Mouse (Mus musculus) neural tube, embryonic 15.5 days (tissue): ENCODE data around the gene Rbp7. TPM values are rescaled to one million over a fixed set of nuclear protein-coding genes. Genes with fewer than 3 reads are reported as not detected.

Experiments used
- ATAC-seq: fragments of 200-750 bp; cut with Nextera tagmentation; 2 replicates; pipeline ENCODE4 v1.8.0; 2017; ENCODE audit warnings: mild to moderate bottlenecking, moderate TSS enrichment, moderate library complexity; ENCODE audit not compliant: low FRiP score
- H3K27ac ChIP-seq: fragments of 300-500 bp; sonication (generic); replicated peaks from 2 replicates; pipeline ENCODE4 v1.5.1; 2015; ENCODE audit warnings: mild to moderate bottlenecking, inconsistent platforms
- H3K27me3 ChIP-seq: fragments of 300-500 bp; sonication (generic); replicated peaks from 2 replicates; pipeline ENCODE4 v1.6.1; 2015; ENCODE audit warnings: inconsistent platforms
- H3K36me3 ChIP-seq: fragments of 300-500 bp; sonication (generic); 2 replicates; pipeline ENCODE4 v1.6.1; 2015; ENCODE audit warnings: inconsistent platforms
- H3K4me1 ChIP-seq: fragments of 300-500 bp; sonication (generic); 2 replicates; pipeline ENCODE4 v1.6.1; 2015; ENCODE audit warnings: inconsistent platforms
- H3K4me2 ChIP-seq: fragments of 300-500 bp; sonication (generic); 2 replicates; pipeline ENCODE4 v1.6.1; 2015; ENCODE audit warnings: inconsistent platforms, mild to moderate bottlenecking, moderate library complexity
- H3K4me3 ChIP-seq: fragments of 300-500 bp; sonication (generic); replicated peaks from 2 replicates; pipeline ENCODE4 v1.5.1; 2015; ENCODE audit warnings: mild to moderate bottlenecking, inconsistent platforms
- H3K9ac ChIP-seq: fragments of 300-500 bp; sonication (generic); replicated peaks from 2 replicates; pipeline ENCODE4 v1.6.1; 2015; ENCODE audit warnings: mild to moderate bottlenecking, inconsistent platforms
- H3K9me3 ChIP-seq: fragments of 300-500 bp; sonication (generic); replicated peaks from 2 replicates; pipeline ENCODE4 v1.6.1; 2016; ENCODE audit warnings: inconsistent platforms
- WGBS: fragments of 180-500 bp; shearing (Covaris S2); methylation state at CpG from one replicate; pipeline ENCODE4 v1.1.7; 2015; ENCODE audit warnings: mixed read lengths; 5-methylcytosine and 5-hydroxymethylcytosine counted together
- polyA plus RNA-seq: library from polyadenylated mRNA; unstranded; fragments of >200 nt; fragmentation: Nextera tagmentation; extraction: Ambion mirVana; gene quantifications from 2 replicates; pipeline ENCODE4 v1.2.1, GENCODE M21; 2015

Gene Rbp7
- polyA plus RNA-seq, 1 experiment from 2014 or later: not detected

- Histone ChIP-seq H3K9me3 (no peaks in the 10 kb centered on the region), H3K9ac (no peak overlapping the region), H3K4me3 (no peak overlapping the region), H3K36me3 (no peaks in the 10 kb centered on the region), H3K27ac (no peak overlapping the region), H3K4me1 (peaks cover 32% of the 10 kb centered on the region), H3K4me2 (no peak overlapping the region), H3K27me3 (no peaks in the 10 kb centered on the region)
- ATAC-seq: no peak
- WGBS: 50% methylated on average over 19 of the region's 19 CpGs
Observed at GRCm38 (mm10) chr4:149404640-149405465, 49.9 kb downstream of the Rbp7 start.

DNA sequence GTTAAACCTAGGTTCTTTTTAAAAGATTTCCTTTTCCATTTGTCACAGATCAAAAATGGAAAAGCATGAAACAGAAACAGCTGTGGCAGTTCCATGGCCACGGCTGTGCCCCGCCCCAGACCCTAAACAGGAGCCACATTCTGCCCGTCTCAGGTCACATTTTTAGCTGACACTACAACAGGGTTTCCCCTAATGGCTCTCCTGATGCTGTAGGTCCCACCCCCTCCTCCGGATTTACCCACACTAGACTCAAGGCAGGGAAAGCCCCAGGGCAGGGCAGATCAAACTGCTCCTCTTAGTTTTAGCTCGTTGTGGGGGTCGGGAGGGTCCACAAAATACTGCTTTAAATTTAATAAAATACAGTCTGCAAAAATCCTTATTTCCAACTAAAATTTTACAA, 51.7 kb downstream of the Rbp7 start:
- Histone ChIP-seq H3K27me3 (no peaks in the 10 kb centered on the region), H3K36me3 (peaks cover 6% of the 10 kb centered on the region; the same call in 1 of the 2 replicates), H3K27ac (no peak overlapping the region), H3K4me3 (no peak overlapping the region), H3K4me1 (peaks cover 32% of the 10 kb centered on the region), H3K9me3 (no peaks in the 10 kb centered on the region), H3K9ac (no peak overlapping the region), H3K4me2 (no peak overlapping the region)
- 26% methylated on average over 6 of the region's 6 CpGs for WGBS
- ATAC-seq: no peak

- no peak overlapping the region for H3K4me2 ChIP-seq
- no peaks in the 10 kb centered on the region for H3K27me3 ChIP-seq
- no peak overlapping the region for H3K9ac ChIP-seq
- WGBS: 82% methylated on average over 8 of the region's 8 CpGs
- H3K9me3 ChIP-seq: no peaks in the 10 kb centered on the region
- no peak for ATAC-seq
- H3K4me3 ChIP-seq: no peak overlapping the region
- peaks cover 38% of the 10 kb centered on the region for H3K4me1 ChIP-seq
- peaks cover 19% of the 10 kb centered on the region for H3K36me3 ChIP-seq
- no peak overlapping the region for H3K27ac ChIP-seq
Observed at GRCm38 (mm10) chr4:149401591-149401982, 53.2 kb downstream of the Rbp7 start.

GRCm38 (mm10) chr4:149400878-149401590, 53.7 kb downstream of the Rbp7 start:
- Histone ChIP-seq H3K4me2 (no peak overlapping the region), H3K27ac (no peak overlapping the region)
- 90% methylated on average over 12 of the region's 12 CpGs for WGBS

More at GRCm38 (mm10) chr4:149400878-149401590, 53.7 kb downstream of the Rbp7 start:
- H3K4me1 ChIP-seq: peaks cover 39% of the 10 kb centered on the region
- no peaks in the 10 kb centered on the region for H3K9me3 ChIP-seq
- peaks cover 19% of the 10 kb centered on the region for H3K36me3 ChIP-seq
- no peak overlapping the region for H3K9ac ChIP-seq
- no peaks in the 10 kb centered on the region for H3K27me3 ChIP-seq
- H3K4me3 ChIP-seq: no peak overlapping the region
- ATAC-seq: no peak

Other genes with a start within 250 kb of the Rbp7 start
- 102 and 121 TPM in 2 replicates for gene Kif1b, start 147.3 kb downstream of the Rbp7 start, polyA plus RNA-seq
- gene Ube4b, start 28.2 kb downstream of the Rbp7 start, polyA plus RNA-seq: 50.4 and 54.5 TPM in 2 replicates
- not detected in 2 replicates for gene Tmem274, start 22.4 kb upstream of the Rbp7 start, polyA plus RNA-seq
- 5.8 and 9.0 TPM in 2 replicates for gene Nmnat1, start 30.2 kb upstream of the Rbp7 start, polyA plus RNA-seq
- 37.9 and 40.0 TPM in 2 replicates for gene Lzic, start 30.3 kb upstream of the Rbp7 start, polyA plus RNA-seq
- gene Ctnnbip1, start 63.3 kb upstream of the Rbp7 start, polyA plus RNA-seq: 92.7 and 103 TPM in 2 replicates
- gene Clstn1, start 131.5 kb upstream of the Rbp7 start, polyA plus RNA-seq: 142 and 188 TPM in 2 replicates
- gene Pik3cd, start 247.6 kb upstream of the Rbp7 start, polyA plus RNA-seq: 16.0 and 18.0 TPM in 2 replicates